Mouse (Mus musculus) R1 (cell line): ENCODE data around the gene Ltbp1.

Experiments used
- DNase-seq: peaks from one replicate; pipeline ENCODE4 v3.0.0-alpha.2; 2018; ENCODE audit warnings: low read depth, low spot score

The Ltbp1 gene

GRCm38 (mm10) chr17:75353323-75353722 is 348.0 kb downstream of the Ltbp1 start:
- DNase-seq, result no peak

- no peak for DNase-seq
Observed at GRCm38 (mm10) chr17:75355431-75355830, 350.1 kb downstream of the Ltbp1 start.

- no peak for DNase-seq
Observed at GRCm38 (mm10) chr17:75360111-75360510, 354.7 kb downstream of the Ltbp1 start.

- no peak for DNase-seq
Observed at GRCm38 (mm10) chr17:75366332-75366731, 361.0 kb downstream of the Ltbp1 start.

- DNase-seq, result no peak
Observed at GRCm38 (mm10) chr17:75367486-75368155, 362.3 kb downstream of the Ltbp1 start.

GRCm38 (mm10) chr17:75368580-75368979 is 363.2 kb downstream of the Ltbp1 start:
- DNase-seq, result no peak

GRCm38 (mm10) chr17:75369351-75369750 is 364.0 kb downstream of the Ltbp1 start:
- peak; percentile 55 for DNase-seq

- peak; percentile 73 for DNase-seq
Observed at GRCm38 (mm10) chr17:75370120-75370519, 364.8 kb downstream of the Ltbp1 start.

- DNase-seq, result no peak
Observed at GRCm38 (mm10) chr17:75371650-75372049, 366.3 kb downstream of the Ltbp1 start.

- peak; percentile 53 for DNase-seq
Observed at GRCm38 (mm10) chr17:75372371-75372770, 367.0 kb downstream of the Ltbp1 start.

- DNase-seq, result peak; percentile 33
Observed at GRCm38 (mm10) chr17:75374287-75375024, 369.1 kb downstream of the Ltbp1 start.

- DNase-seq, result no peak
Observed at GRCm38 (mm10) chr17:75378256-75378871, 373.0 kb downstream of the Ltbp1 start.

GRCm38 (mm10) chr17:75380167-75380566 is 374.8 kb downstream of the Ltbp1 start:
- no peak for DNase-seq

- DNase-seq, result no peak
Observed at GRCm38 (mm10) chr17:75388402-75388801, 383.0 kb downstream of the Ltbp1 start.

- peak; percentile 31 for DNase-seq
Observed at GRCm38 (mm10) chr17:75390142-75390541, 384.8 kb downstream of the Ltbp1 start.

GRCm38 (mm10) chr17:75391429-75392192 is 386.2 kb downstream of the Ltbp1 start:
- no peak for DNase-seq

- no peak for DNase-seq
Observed at GRCm38 (mm10) chr17:75406405-75406804, 401.0 kb downstream of the Ltbp1 start.

GRCm38 (mm10) chr17:75416861-75417260 is 411.5 kb downstream of the Ltbp1 start:
- no peak for DNase-seq

GRCm38 (mm10) chr17:75434152-75434551 is 428.8 kb downstream of the Ltbp1 start:
- DNase-seq, result no peak

GRCm38 (mm10) chr17:75434871-75435270 is 429.5 kb downstream of the Ltbp1 start:
- no peak for DNase-seq

GRCm38 (mm10) chr17:75435599-75435998 is 430.2 kb downstream of the Ltbp1 start, which contains the start of gene Rasgrp3:
Gene Rasgrp3, plus strand, starts transcription at chr17:75435896.
- DNase-seq, result no peak

GRCm38 (mm10) chr17:75436095-75436494 is 430.7 kb downstream of the Ltbp1 start:
- DNase-seq, result no peak
